Mouse (Mus musculus) myocyte (in vitro differentiated cells): ENCODE data around the gene Sertad4. TPM values are rescaled to one million over a fixed set of nuclear protein-coding genes. Genes with fewer than 3 reads are reported as not detected.

Source experiments
- H3K27me3 ChIP-seq: one replicate; pipeline ENCODE4 v1.6.1; 2011; ENCODE audit not compliant: control insufficient read depth, insufficient read depth, insufficient read length
- H3K36me3 ChIP-seq: one replicate; pipeline ENCODE4 v1.6.1; 2011; ENCODE audit not compliant: control insufficient read depth, insufficient read depth
- H3K4me2 ChIP-seq: one replicate; pipeline ENCODE4 v1.6.1; 2011; ENCODE audit warnings: low read depth, control low read depth
- H3K4me3 ChIP-seq: one replicate; pipeline ENCODE4 v1.5.1; 2011; ENCODE audit warnings: mild to moderate bottlenecking, control low read depth, moderate library complexity
- H3K79me2 ChIP-seq: one replicate; pipeline ENCODE4 v1.6.1; 2011; ENCODE audit not compliant: control insufficient read depth, insufficient read depth
- H3ac ChIP-seq: one replicate; pipeline ENCODE4 v1.6.1; 2011; ENCODE audit not compliant: control insufficient read depth, insufficient read length
- CEBPB ChIP-seq: IDR thresholded peaks from 2 replicates; pipeline ENCODE4 v1.6.1; 2011; ENCODE audit warnings: mild to moderate bottlenecking, moderate library complexity; ENCODE audit not compliant: poor library complexity, insufficient read depth, severe bottlenecking
- E2F4 ChIP-seq: IDR thresholded peaks from one replicate; pipeline ENCODE4 v1.6.1; 2011; ENCODE audit warnings: mild to moderate bottlenecking, control low read depth, moderate library complexity; ENCODE audit not compliant: insufficient read depth
- MAX ChIP-seq: IDR thresholded peaks from one replicate; pipeline ENCODE4 v1.6.1; 2011; ENCODE audit warnings: low read depth, mild to moderate bottlenecking, control low read depth
- MYOD1 ChIP-seq, 3 experiments: IDR thresholded peaks; one replicate each; pipeline ENCODE4 v1.6.1; 2011; ENCODE audit warnings: control low read depth in 2 of 3, low read depth in 2 of 3, mild to moderate bottlenecking in 2 of 3, moderate library complexity in 1 of 3; ENCODE audit not compliant: insufficient read length in 2 of 3, control insufficient read depth in 1 of 3
- MYOG ChIP-seq, 3 experiments: IDR thresholded peaks; one replicate each; pipeline ENCODE4 v1.6.1; 2011; ENCODE audit warnings: control low read depth in 2 of 3, low read depth in 2 of 3, mild to moderate bottlenecking in 2 of 3; ENCODE audit not compliant: insufficient read length in 2 of 3, control insufficient read depth in 1 of 3, insufficient read depth in 1 of 3
- POLR2A ChIP-seq: IDR thresholded peaks from one replicate; pipeline ENCODE4 v1.6.1; 2011; ENCODE audit warnings: low read depth, mild to moderate bottlenecking, control low read depth, moderate library complexity; ENCODE audit not compliant: insufficient read length
- POLR2AphosphoS2 ChIP-seq: IDR thresholded peaks from one replicate; pipeline ENCODE4 v1.6.1; 2011; ENCODE audit warnings: low read depth, control low read depth; ENCODE audit not compliant: insufficient read length
- REST ChIP-seq: IDR thresholded peaks from one replicate; pipeline ENCODE4 v1.6.1; 2011; ENCODE audit warnings: mild to moderate bottlenecking, control low read depth, moderate library complexity; ENCODE audit not compliant: insufficient read depth, insufficient read length
- SRF ChIP-seq: IDR thresholded peaks from one replicate; pipeline ENCODE4 v1.6.1; 2011; ENCODE audit warnings: low read depth; ENCODE audit not compliant: control insufficient read depth, insufficient read length
- TCF12 ChIP-seq: IDR thresholded peaks from one replicate; pipeline ENCODE4 v1.6.1; 2011; ENCODE audit warnings: mild to moderate bottlenecking, control low read depth; ENCODE audit not compliant: poor library complexity, insufficient read depth, severe bottlenecking
- TCF3 ChIP-seq: IDR thresholded peaks from one replicate; pipeline ENCODE4 v1.6.1; 2011; ENCODE audit warnings: low read depth, control low read depth; ENCODE audit not compliant: insufficient read length
- USF1 ChIP-seq: IDR thresholded peaks from one replicate; pipeline ENCODE4 v1.6.1; 2011; ENCODE audit warnings: low read depth, mild to moderate bottlenecking, control low read depth, moderate library complexity
- polyA plus RNA-seq: library from polyadenylated mRNA; unstranded; fragments of >200 nt; fragmentation: generic; extraction: Trizol; gene quantifications from one replicate; pipeline ENCODE4 v1.2.1, GENCODE M21; 2012; ENCODE audit warnings: missing spikeins

The Sertad4 gene
- polyA plus RNA-seq, 1 experiment = 21.3 TPM

DNA sequence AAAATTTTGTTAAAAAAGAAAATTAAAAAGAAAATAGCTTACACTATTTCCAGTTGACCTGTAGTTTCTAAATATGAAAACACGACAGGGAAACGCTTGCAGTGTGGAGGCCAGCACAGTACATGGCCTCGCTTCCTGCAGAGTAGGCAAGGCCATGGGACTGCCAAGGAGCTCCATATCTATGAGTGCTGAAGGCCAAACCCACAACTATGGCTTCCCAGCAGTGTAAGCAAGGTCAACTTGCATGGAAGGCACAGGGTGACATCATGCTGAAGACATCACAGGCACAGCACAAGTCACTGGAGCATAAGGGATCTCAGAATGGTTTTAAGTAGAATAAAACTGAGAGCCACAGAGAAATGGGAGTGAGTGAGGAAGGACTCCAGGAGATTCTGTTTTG, 40.5 kb upstream of the Sertad4 start:
- Histone ChIP-seq H3K79me2 (no peaks in the 10 kb centered on the region), H3K27me3 (no peaks in the 10 kb centered on the region), H3K36me3 (no peaks in the 10 kb centered on the region), H3K4me3 (no peak overlapping the region), H3K4me2 (no peak overlapping the region), H3ac (no peak overlapping the region)
- TF ChIP-seq MAX (no peak), POLR2A (no peak)

DNA sequence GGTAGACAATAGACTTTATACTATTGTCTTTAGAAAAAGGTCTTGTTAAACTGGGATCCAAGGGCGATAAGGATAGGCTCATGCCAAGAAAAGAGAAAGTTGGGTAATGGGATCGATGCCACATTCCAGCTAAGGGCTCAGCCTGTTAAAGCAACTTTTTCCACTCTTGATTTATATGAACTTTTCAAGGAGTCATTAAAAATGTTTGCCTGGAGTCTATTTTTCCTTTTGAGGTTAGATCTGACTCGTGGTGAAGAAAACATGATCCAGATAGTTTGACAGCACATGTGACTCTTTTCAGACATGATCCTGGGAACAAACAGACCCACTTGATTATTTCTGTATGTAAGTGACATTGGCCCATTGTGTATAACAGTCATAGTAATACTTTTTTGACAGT, 35.2 kb upstream of the Sertad4 start:
- Histone ChIP-seq H3K4me3 (no peak overlapping the region), H3K27me3 (no peaks in the 10 kb centered on the region), H3K36me3 (no peaks in the 10 kb centered on the region), H3K79me2 (no peaks in the 10 kb centered on the region), H3K4me2 (no peak overlapping the region), H3ac (no peak overlapping the region)
- no peak for TF ChIP-seq SRF

- TF ChIP-seq POLR2A (no peak), REST (no peak), E2F4 (no peak), MYOG (IDR thresholded peaks at IDR 0.05; ENCODE audit: control insufficient read depth in 1 of 3, insufficient read depth in 1 of 3, insufficient read length in 2 of 3, low read depth in 2 of 3) (no peak), MYOD1 (IDR thresholded peaks at IDR 0.05; ENCODE audit: control insufficient read depth in 1 of 3, insufficient read length in 2 of 3, low read depth in 2 of 3) (no peak), TCF3 (no peak), TCF12 (no peak), USF1 (no peak), MAX (no peak), SRF (no peak), POLR2AphosphoS2 (no peak), CEBPB (no peak)
- Histone ChIP-seq H3K27me3 (no peaks in the 10 kb centered on the region), H3K4me2 (no peak overlapping the region)
Measured at GRCm38 (mm10) chr1:192882617-192883295, 27.2 kb upstream of the Sertad4 start.

DNA sequence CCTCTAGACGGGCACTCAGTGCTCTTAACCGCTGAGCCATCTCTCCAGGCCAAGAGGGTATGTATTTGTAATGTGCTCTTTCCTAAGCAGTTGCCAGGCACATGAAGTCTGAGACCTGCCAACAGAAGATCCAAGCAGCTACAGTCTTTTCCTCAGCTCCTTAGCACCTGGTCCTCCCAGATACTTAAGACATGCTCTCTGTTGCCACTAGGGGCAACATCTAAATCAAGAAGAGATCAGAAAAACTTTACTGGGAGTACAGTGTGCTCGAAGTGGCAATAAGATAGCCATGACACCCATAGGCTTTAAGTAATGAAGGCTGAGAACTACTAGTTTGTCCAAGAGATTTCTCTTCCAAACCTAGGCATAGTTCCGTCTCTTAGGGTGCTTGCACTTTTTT, 24.6 kb upstream of the Sertad4 start:
- no peaks in the 10 kb centered on the region for H3K27me3 ChIP-seq
- H3K36me3 ChIP-seq = no peaks in the 10 kb centered on the region
- no peak overlapping the region for H3ac ChIP-seq
- TF ChIP-seq SRF = no peak
- no peak for TF ChIP-seq POLR2A
- TF ChIP-seq USF1 = no peak
- TF ChIP-seq TCF12 = no peak
- TF ChIP-seq MYOD1 (IDR thresholded peaks at IDR 0.05; ENCODE audit: control insufficient read depth in 1 of 3, insufficient read length in 2 of 3, low read depth in 2 of 3) = no peak
- TF ChIP-seq MYOG (IDR thresholded peaks at IDR 0.05; ENCODE audit: control insufficient read depth in 1 of 3, insufficient read depth in 1 of 3, insufficient read length in 2 of 3, low read depth in 2 of 3) = no peak
- no peak for TF ChIP-seq REST
- no peak for TF ChIP-seq TCF3
- TF ChIP-seq MAX = no peak
- TF ChIP-seq POLR2AphosphoS2 = no peak
- no peak overlapping the region for H3K4me2 ChIP-seq
- H3K4me3 ChIP-seq = no peak overlapping the region
- H3K79me2 ChIP-seq = no peaks in the 10 kb centered on the region

More at GRCm38 (mm10) chr1:192882617-192883295, 27.2 kb upstream of the Sertad4 start:
- H3ac ChIP-seq = no peak overlapping the region
- no peak overlapping the region for H3K4me3 ChIP-seq
- H3K79me2 ChIP-seq = no peaks in the 10 kb centered on the region
- H3K36me3 ChIP-seq = no peaks in the 10 kb centered on the region

DNA sequence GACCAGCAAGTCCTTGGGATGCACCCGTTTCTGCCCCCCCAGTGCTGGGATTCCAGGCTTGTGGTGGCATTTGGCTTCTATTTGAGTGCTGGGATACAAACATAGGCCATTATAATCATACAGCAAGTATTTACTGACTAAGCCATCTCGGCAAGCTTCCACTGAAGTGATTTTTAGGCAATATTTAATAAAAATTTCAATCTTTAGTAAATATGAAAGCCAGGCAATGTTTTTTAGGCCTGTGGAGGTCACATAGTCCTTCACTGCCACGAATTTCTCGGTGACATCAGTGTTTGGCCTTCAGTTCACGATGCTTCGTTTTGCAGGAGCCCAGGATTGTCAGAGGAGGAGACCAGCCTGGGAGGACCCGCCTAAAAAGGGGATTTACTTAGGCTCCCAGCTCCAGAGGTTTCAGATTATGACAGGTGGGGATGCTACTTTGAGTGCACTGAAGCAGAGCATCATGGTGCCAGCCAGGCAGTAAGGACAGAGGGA, 23.6 kb upstream of the Sertad4 start:
- Histone ChIP-seq H3K79me2 (no peaks in the 10 kb centered on the region), H3K27me3 (no peaks in the 10 kb centered on the region), H3ac (no peak overlapping the region), H3K4me3 (no peak overlapping the region), H3K4me2 (no peak overlapping the region), H3K36me3 (no peaks in the 10 kb centered on the region)
- TF ChIP-seq E2F4 (no peak), SRF (no peak), MYOD1 (IDR thresholded peaks at IDR 0.05; ENCODE audit: control insufficient read depth in 1 of 3, insufficient read length in 2 of 3, low read depth in 2 of 3) (no peak), POLR2AphosphoS2 (no peak), REST (no peak), MAX (no peak)

DNA sequence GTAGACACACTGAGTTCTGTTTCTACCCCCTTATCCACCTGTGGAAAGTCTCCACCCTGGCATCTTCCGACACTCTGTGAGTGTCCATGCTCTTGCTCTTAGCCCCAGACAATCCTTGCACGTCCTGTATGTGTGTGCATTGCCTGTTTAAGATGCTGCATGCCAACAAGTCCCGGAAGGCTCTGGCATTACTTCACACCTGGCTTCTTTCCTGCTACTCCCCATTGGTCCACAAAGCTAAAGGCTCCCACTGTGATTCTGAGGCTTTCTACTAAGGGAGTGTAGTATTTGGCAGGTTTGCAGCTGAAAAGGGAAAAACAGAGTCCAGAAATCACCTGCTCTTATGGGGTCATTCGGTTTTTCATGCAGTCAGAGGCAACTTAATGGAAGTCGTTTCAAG, 17.3 kb upstream of the Sertad4 start:
- Histone ChIP-seq H3K4me2 (no peak overlapping the region), H3K4me3 (no peak overlapping the region), H3K27me3 (no peaks in the 10 kb centered on the region), H3K79me2 (no peaks in the 10 kb centered on the region), H3ac (no peak overlapping the region), H3K36me3 (no peaks in the 10 kb centered on the region)
- no peak for TF ChIP-seq REST
